Mouse (Mus musculus) bone marrow macrophage, adult 2 months (primary cell): ENCODE results near the gene Scaf4.

Source experiments
- CTCF ChIP-seq: IDR thresholded peaks from 2 replicates; pipeline ENCODE4 v1.5.1; 2012; ENCODE audit warnings: low read depth, mild to moderate bottlenecking, low read length, moderate library complexity
- POLR2A ChIP-seq: IDR thresholded peaks from 2 replicates; pipeline ENCODE4 v1.6.1; 2012; ENCODE audit warnings: mild to moderate bottlenecking, low read depth, low read length, borderline replicate concordance

DNA sequence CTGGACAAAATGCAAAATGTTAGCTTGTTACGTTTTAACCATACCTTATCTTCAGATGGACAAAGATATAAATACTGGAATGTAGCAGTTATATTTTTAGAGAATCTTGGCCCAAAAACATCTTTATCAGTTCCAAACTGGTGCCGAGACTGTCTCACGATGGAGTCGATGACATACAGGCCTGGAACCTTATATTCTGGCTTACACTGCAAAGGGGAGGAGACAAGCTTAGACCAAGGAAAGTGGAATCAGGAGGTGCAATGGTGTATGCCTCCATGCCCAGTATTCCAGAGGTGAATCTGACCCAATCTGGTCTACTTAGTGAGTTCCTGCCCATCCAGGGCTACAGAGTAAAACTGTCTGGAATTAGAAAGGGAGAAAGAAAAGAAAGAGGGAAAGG, 24.2 kb downstream of the Scaf4 start:
- TF ChIP-seq CTCF: no peak
- TF ChIP-seq POLR2A: no peak
